Mouse (Mus musculus): ENCODE results near the gene Slc22a2. TPM values are rescaled to one million over a fixed set of nuclear protein-coding genes. Genes with fewer than 3 reads are reported as not detected.

Gene Slc22a2
- polyA plus RNA-seq, 1 experiment from 2014 or later = not detected

DNA sequence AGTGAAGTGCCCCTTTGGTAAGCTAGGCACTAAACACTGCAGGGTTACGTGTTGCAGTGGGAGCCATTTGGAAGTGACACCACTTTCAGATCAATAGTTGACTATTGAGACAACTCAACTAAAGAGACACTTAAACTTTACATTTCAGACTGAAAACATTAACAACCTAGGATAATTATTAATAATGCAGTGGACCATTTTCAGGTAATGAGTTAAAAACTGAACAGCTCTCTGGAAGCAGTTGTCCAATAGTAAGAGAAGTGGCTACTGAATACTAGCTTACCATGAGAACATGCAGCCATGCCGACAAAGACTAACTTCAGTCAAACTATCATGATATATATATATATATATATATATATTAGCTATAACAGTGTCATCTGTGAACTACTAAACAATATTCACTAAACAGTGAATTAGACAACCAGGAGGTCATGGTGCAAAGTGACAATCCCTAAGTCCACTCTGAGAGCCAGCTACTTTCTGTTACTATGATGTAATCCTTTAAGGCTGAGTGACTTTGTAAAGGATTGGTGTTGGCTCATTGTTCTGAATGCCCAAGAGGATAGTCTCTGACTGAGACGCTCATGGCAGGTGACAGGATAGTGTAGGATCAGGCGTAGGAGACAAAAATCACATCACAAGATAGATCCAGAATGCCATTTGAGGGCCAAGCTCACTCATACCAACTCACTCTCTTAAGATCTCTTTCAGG is 7.1 kb downstream of the Slc22a2 start:
- Histone ChIP-seq H3K9me3 (0 out of 2 replicates have a peak, but pooled peaks cover 5% of the 10 kb centered on the region), H3K4me3 (no peak overlapping the region), H3K36me3 (replicated peaks) (no peaks in the 10 kb centered on the region), H3K27ac (replicated peaks) (no peak overlapping the region), H3K4me1 (peaks cover 4% of the 10 kb centered on the region; the same call in 1 of the 2 replicates), H3K27me3 (replicated peaks; ENCODE audit: low read depth, poor library complexity, severe bottlenecking) (no peaks in the 10 kb centered on the region)
- no peak for DNase-seq (ENCODE audit: low spot score)
- WGBS = 85% methylated on average over 4 of the region's 4 CpGs

- H3K4me1 ChIP-seq = peaks cover 3% of the 10 kb centered on the region; the same call in 1 of the 2 replicates
- no peaks in the 10 kb centered on the region for H3K27me3 ChIP-seq (replicated peaks; ENCODE audit: low read depth, poor library complexity, severe bottlenecking)
- H3K27ac ChIP-seq (replicated peaks) = no peak overlapping the region; the same call in 1 of the 2 replicates
- H3K4me3 ChIP-seq = no peak overlapping the region
- no peaks in the 10 kb centered on the region for H3K36me3 ChIP-seq (replicated peaks)
- H3K9me3 ChIP-seq = peaks cover 18% of the 10 kb centered on the region
- WGBS = 86% methylated on average over 13 of the region's 13 CpGs
- no peak for DNase-seq (ENCODE audit: low spot score)
Measured at GRCm38 (mm10) chr17:12595846-12596515, 12.0 kb downstream of the Slc22a2 start.

- 62% methylated on average over 1 of the region's 1 CpGs for WGBS
- DNase-seq (ENCODE audit: low spot score) = no peak
- H3K9me3 ChIP-seq = no peaks in the 10 kb centered on the region
- no peaks in the 10 kb centered on the region for H3K27me3 ChIP-seq (replicated peaks; ENCODE audit: low read depth, poor library complexity, severe bottlenecking)
- no peak overlapping the region for H3K4me3 ChIP-seq
- H3K4me1 ChIP-seq = no peaks in the 10 kb centered on the region
- H3K36me3 ChIP-seq (replicated peaks) = no peaks in the 10 kb centered on the region
- no peak overlapping the region for H3K27ac ChIP-seq (replicated peaks)
Measured at GRCm38 (mm10) chr17:12606634-12607033, 22.7 kb downstream of the Slc22a2 start.

DNA sequence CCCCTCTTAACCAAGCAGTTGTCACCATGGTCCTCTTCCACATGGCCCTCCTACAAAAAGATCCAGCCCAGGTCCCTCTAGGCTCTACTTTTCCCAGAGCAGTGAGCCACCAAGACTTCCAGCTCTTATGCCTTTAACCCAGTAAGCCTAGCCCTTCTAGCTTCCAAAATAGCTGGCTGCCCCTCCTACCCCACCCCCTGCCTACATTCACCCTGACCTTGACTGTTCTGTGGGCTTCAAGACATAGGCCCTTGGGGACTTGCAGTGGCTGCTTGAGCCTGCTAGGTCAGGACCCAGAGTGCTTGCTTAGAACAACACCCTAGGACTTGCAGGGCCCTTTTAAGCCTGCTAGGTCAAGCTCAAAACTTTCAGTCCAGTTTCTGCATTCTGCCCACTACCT is 23.3 kb downstream of the Slc22a2 start:
- no peaks in the 10 kb centered on the region for H3K27me3 ChIP-seq (replicated peaks; ENCODE audit: low read depth, poor library complexity, severe bottlenecking)
- no peaks in the 10 kb centered on the region for H3K9me3 ChIP-seq
- no peak overlapping the region for H3K4me3 ChIP-seq
- H3K27ac ChIP-seq (replicated peaks) = no peak overlapping the region
- H3K4me1 ChIP-seq = no peaks in the 10 kb centered on the region
- no peaks in the 10 kb centered on the region for H3K36me3 ChIP-seq (replicated peaks)
- DNase-seq (ENCODE audit: low spot score) = no peak

DNA sequence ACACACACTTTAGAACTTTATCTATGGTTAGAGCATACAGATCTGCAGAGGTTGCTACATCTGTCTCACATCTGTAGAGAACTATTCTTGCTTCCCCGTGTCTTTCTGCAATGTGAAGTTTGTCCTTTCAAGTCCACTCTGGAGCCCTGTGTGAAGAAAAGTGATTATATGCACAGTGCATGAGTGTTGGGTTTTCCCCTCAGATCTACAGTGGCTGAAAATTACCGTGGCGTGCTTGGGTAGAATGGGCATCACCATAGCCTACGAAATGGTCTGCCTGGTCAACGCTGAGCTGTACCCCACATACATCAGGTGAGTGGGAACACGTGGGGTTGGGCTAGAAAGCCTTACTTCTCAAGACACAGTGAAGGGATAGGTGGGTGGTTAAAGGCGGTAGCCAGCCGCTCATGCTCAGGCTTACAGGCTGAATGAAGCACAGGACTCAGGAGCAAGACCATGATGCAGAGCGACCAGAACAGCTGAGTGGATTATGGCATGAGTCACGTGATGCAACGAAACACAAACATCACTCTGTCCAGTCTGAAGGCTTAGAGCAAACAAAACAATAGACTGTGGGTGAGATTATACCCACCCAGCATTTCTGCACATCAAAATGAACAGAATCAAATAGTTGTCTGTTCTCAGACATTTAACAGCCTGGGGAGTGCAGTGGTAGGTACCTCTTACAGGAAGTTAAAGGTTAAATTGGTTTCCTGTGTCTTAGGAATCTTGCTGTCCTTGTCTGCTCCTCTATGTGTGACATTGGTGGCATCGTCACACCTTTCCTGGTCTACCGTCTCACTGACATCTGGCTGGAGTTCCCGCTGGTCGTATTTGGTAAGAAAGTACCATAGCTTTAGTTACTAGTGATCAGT is 30.8 kb downstream of the Slc22a2 start:
- 86% methylated on average over 15 of the region's 15 CpGs for WGBS
- no peaks in the 10 kb centered on the region for H3K27me3 ChIP-seq (replicated peaks; ENCODE audit: low read depth, poor library complexity, severe bottlenecking)
- H3K4me1 ChIP-seq = no peaks in the 10 kb centered on the region
- H3K36me3 ChIP-seq (replicated peaks) = no peaks in the 10 kb centered on the region
- H3K27ac ChIP-seq (replicated peaks) = no peak overlapping the region
- H3K4me3 ChIP-seq = no peak overlapping the region
- no peak for DNase-seq (ENCODE audit: low spot score)
- H3K9me3 ChIP-seq = no peaks in the 10 kb centered on the region

GRCm38 (mm10) chr17:12615429-12615828 is 31.5 kb downstream of the Slc22a2 start:
- Histone ChIP-seq H3K27me3 (replicated peaks; ENCODE audit: low read depth, poor library complexity, severe bottlenecking) (no peaks in the 10 kb centered on the region), H3K36me3 (replicated peaks) (no peaks in the 10 kb centered on the region), H3K27ac (replicated peaks) (no peak overlapping the region), H3K9me3 (no peaks in the 10 kb centered on the region), H3K4me3 (no peak overlapping the region), H3K4me1 (no peaks in the 10 kb centered on the region)
- DNase-seq (ENCODE audit: low spot score) = no peak
- WGBS = 69% methylated on average over 4 of the region's 4 CpGs

- H3K36me3 ChIP-seq (replicated peaks) = no peaks in the 10 kb centered on the region
- no peaks in the 10 kb centered on the region for H3K27me3 ChIP-seq (replicated peaks; ENCODE audit: low read depth, poor library complexity, severe bottlenecking)
- WGBS = 85% methylated on average over 2 of the region's 2 CpGs
- H3K4me3 ChIP-seq = no peak overlapping the region
- H3K9me3 ChIP-seq = peaks cover 5% of the 10 kb centered on the region
- no peak overlapping the region for H3K27ac ChIP-seq (replicated peaks)
- no peaks in the 10 kb centered on the region for H3K4me1 ChIP-seq
- no peak for DNase-seq (ENCODE audit: low spot score)
Measured at GRCm38 (mm10) chr17:12619641-12620040, 35.7 kb downstream of the Slc22a2 start.

GRCm38 (mm10) chr17:12627983-12628382 is 44.1 kb downstream of the Slc22a2 start:
- 89% methylated on average over 4 of the region's 4 CpGs for WGBS
- no peaks in the 10 kb centered on the region for H3K27me3 ChIP-seq (replicated peaks; ENCODE audit: low read depth, poor library complexity, severe bottlenecking)
- no peak for DNase-seq (ENCODE audit: low spot score)
- H3K36me3 ChIP-seq (replicated peaks) = no peaks in the 10 kb centered on the region
- no peak overlapping the region for H3K27ac ChIP-seq (replicated peaks)
- peaks cover 23% of the 10 kb centered on the region for H3K9me3 ChIP-seq
- H3K4me3 ChIP-seq = no peak overlapping the region
- H3K4me1 ChIP-seq = peaks cover 27% of the 10 kb centered on the region

- 24% methylated on average over 6 of the region's 6 CpGs for WGBS
Measured at GRCm38 (mm10) chr17:12630976-12631730, 47.2 kb downstream of the Slc22a2 start.

GRCm38 (mm10) chr17:12631771-12632600 is 48.1 kb downstream of the Slc22a2 start:
- H3K27ac ChIP-seq (replicated peaks) = peak overlapping the region; percentile 69

More at GRCm38 (mm10) chr17:12630976-12631730, 47.2 kb downstream of the Slc22a2 start:
- Histone ChIP-seq H3K4me1 (peaks cover 29% of the 10 kb centered on the region), H3K4me3 (no peak overlapping the region), H3K27me3 (replicated peaks; ENCODE audit: low read depth, poor library complexity, severe bottlenecking) (peaks cover 16% of the 10 kb centered on the region), H3K27ac (replicated peaks) (peak overlapping the region; percentile 69), H3K9me3 (peaks cover 3% of the 10 kb centered on the region; the same call in 1 of the 2 replicates), H3K36me3 (replicated peaks) (no peaks in the 10 kb centered on the region)
- peak; percentile 73 for DNase-seq (ENCODE audit: low spot score)

GRCm38 (mm10) chr17:12634814-12635213 is 50.9 kb downstream of the Slc22a2 start:
- peaks cover 16% of the 10 kb centered on the region for H3K27me3 ChIP-seq (replicated peaks; ENCODE audit: low read depth, poor library complexity, severe bottlenecking)
- no peak overlapping the region for H3K4me3 ChIP-seq
- no peak overlapping the region for H3K27ac ChIP-seq (replicated peaks)
- peaks cover 34% of the 10 kb centered on the region for H3K4me1 ChIP-seq
- no peaks in the 10 kb centered on the region for H3K9me3 ChIP-seq
- no peak for DNase-seq (ENCODE audit: low spot score)
- WGBS = 72% methylated on average over 4 of the region's 4 CpGs
- no peaks in the 10 kb centered on the region for H3K36me3 ChIP-seq (replicated peaks)

More at GRCm38 (mm10) chr17:12631771-12632600, 48.1 kb downstream of the Slc22a2 start:
- no peaks in the 10 kb centered on the region for H3K36me3 ChIP-seq (replicated peaks)
- DNase-seq (ENCODE audit: low spot score) = peak; percentile 37
- H3K4me1 ChIP-seq = peaks cover 31% of the 10 kb centered on the region
- 41% methylated on average over 7 of the region's 7 CpGs for WGBS
- H3K9me3 ChIP-seq = no peaks in the 10 kb centered on the region
- H3K27me3 ChIP-seq (replicated peaks; ENCODE audit: low read depth, poor library complexity, severe bottlenecking) = peaks cover 16% of the 10 kb centered on the region
- no peak overlapping the region for H3K4me3 ChIP-seq

All from embryonic facial prominence, embryonic 10.5 days (tissue).